Mouse (Mus musculus) heart, postnatal 0 days (tissue): ENCODE results near the gene Grik5. TPM values are rescaled to one million over a fixed set of nuclear protein-coding genes. Genes with fewer than 3 reads are reported as not detected.

ENCODE experiments used
- ATAC-seq: fragments of 200-750 bp; cut with Nextera tagmentation; 2 replicates; pipeline ENCODE4 v1.8.0; 2017; ENCODE audit warnings: low read depth, moderate number of reproducible peaks, moderate library complexity; ENCODE audit not compliant: insufficient read depth
- DNase-seq: peaks from one replicate; pipeline ENCODE4 v3.0.0-alpha.2; 2016; ENCODE audit warnings: low spot score
- H3K27ac ChIP-seq: fragments of 300-500 bp; sonication (generic); 2 replicates; pipeline ENCODE4 v1.5.1; 2014; ENCODE audit warnings: low read depth, mild to moderate bottlenecking
- H3K27me3 ChIP-seq: fragments of 300-500 bp; sonication (generic); 2 replicates; pipeline ENCODE4 v1.6.1; 2014; ENCODE audit warnings: low read length, mixed read lengths; ENCODE audit not compliant: control insufficient read depth, insufficient read depth
- H3K36me3 ChIP-seq: fragments of 300-500 bp; sonication (generic); replicated peaks from 2 replicates; pipeline ENCODE4 v1.6.1; 2014; ENCODE audit warnings: low read length, mixed read lengths; ENCODE audit not compliant: control insufficient read depth, insufficient read depth
- H3K4me1 ChIP-seq: fragments of 300-500 bp; sonication (generic); 2 replicates; pipeline ENCODE4 v1.6.1; 2014; ENCODE audit warnings: antibody characterized with exemption; ENCODE audit not compliant: control insufficient read depth, insufficient read depth
- H3K4me2 ChIP-seq: fragments of 300-500 bp; sonication (generic); 2 replicates; pipeline ENCODE4 v1.6.1; 2014; ENCODE audit warnings: low read depth, mild to moderate bottlenecking, low read length, moderate library complexity
- H3K4me3 ChIP-seq: fragments of 300-500 bp; sonication (generic); 2 replicates; pipeline ENCODE4 v1.5.1; 2014; ENCODE audit warnings: low read depth, low read length
- H3K9ac ChIP-seq: fragments of 300-500 bp; sonication (generic); replicated peaks from 2 replicates; pipeline ENCODE4 v1.6.1; 2014; ENCODE audit warnings: low read depth, low read length, mixed read lengths
- H3K9me3 ChIP-seq: fragments of 300-500 bp; sonication (generic); replicated peaks from 2 replicates; pipeline ENCODE4 v1.6.1; 2016; ENCODE audit warnings: low read length; ENCODE audit not compliant: control insufficient read depth
- CTCF ChIP-seq: IDR thresholded peaks from 2 replicates; pipeline ENCODE4 v1.5.1; 2016; ENCODE audit warnings: antibody characterized with exemption, control low read depth, low read depth
- EP300 ChIP-seq: IDR thresholded peaks from 2 replicates; pipeline ENCODE4 v1.6.1; 2016; ENCODE audit warnings: antibody characterized with exemption, low read depth
- WGBS: fragments of 180-500 bp; shearing (Covaris S2); extraction: QIAGEN DNeasy Blood & Tissue Kit; methylation state at CpG from one replicate; pipeline ENCODE4 v1.1.7; 2014; 5-methylcytosine and 5-hydroxymethylcytosine counted together
- microRNA-seq: library from miRNA; unstranded; fragments of <30 nt; microRNA quantifications from one replicate; pipeline ENCODE4, GENCODE M21; 2016
- polyA plus RNA-seq: library from polyadenylated mRNA; unstranded; fragments of >200 nt; fragmentation: Nextera tagmentation; extraction: Ambion mirVana; gene quantifications from 2 replicates; pipeline ENCODE4 v1.2.1, GENCODE M21; 2015
- total RNA-seq: library from RNA; depleted of rRNA; stranded (reverse); fragments of >200 nt; gene quantifications from 2 replicates; pipeline ENCODE4 v1.2.3, GENCODE M21; 2014; ENCODE audit warnings: low replicate concordance; rRNA removed

Gene Grik5
- total and polyA plus RNA-seq, 2 experiments from 2014 or later, result 1.6 to 16.2 TPM

GRCm38 (mm10) chr7:24970341-24970740, 101.8 kb downstream of the Grik5 start:
- WGBS, result 94% methylated on average over 3 of the region's 3 CpGs
- no peak for DNase-seq
- no peak overlapping the region for H3K4me3 ChIP-seq

GRCm38 (mm10) chr7:24969805-24970204, 102.3 kb downstream of the Grik5 start:
- no peak for TF ChIP-seq EP300
- TF ChIP-seq CTCF, result no peak
- H3K36me3 ChIP-seq, result peaks cover 14% of the 10 kb centered on the region
- 79% methylated on average over 12 of the region's 12 CpGs for WGBS
- no peak overlapping the region for H3K4me2 ChIP-seq
- DNase-seq (no peak), ATAC-seq (no peak)
- no peak overlapping the region for H3K27ac ChIP-seq
- H3K27me3 ChIP-seq, result no peaks in the 10 kb centered on the region
- H3K9me3 ChIP-seq, result no peaks in the 10 kb centered on the region
- H3K9ac ChIP-seq, result no peak overlapping the region
- H3K4me3 ChIP-seq, result no peak overlapping the region
- H3K4me1 ChIP-seq, result no peaks in the 10 kb centered on the region

More at GRCm38 (mm10) chr7:24970341-24970740, 101.8 kb downstream of the Grik5 start:
- H3K4me2 ChIP-seq, result no peak overlapping the region
- no peaks in the 10 kb centered on the region for H3K27me3 ChIP-seq
- no peaks in the 10 kb centered on the region for H3K4me1 ChIP-seq
- TF ChIP-seq CTCF (no peak), EP300 (no peak)
- ATAC-seq, result no peak
- peaks cover 14% of the 10 kb centered on the region for H3K36me3 ChIP-seq
- H3K27ac ChIP-seq, result no peak overlapping the region
- no peak overlapping the region for H3K9ac ChIP-seq
- H3K9me3 ChIP-seq, result no peaks in the 10 kb centered on the region

- no peaks in the 10 kb centered on the region for H3K9me3 ChIP-seq
- peaks cover 14% of the 10 kb centered on the region for H3K36me3 ChIP-seq
- H3K4me2 ChIP-seq, result no peak overlapping the region
- TF ChIP-seq EP300 (no peak), CTCF (no peak)
- H3K4me1 ChIP-seq, result no peaks in the 10 kb centered on the region
- WGBS, result 63% methylated on average over 6 of the region's 6 CpGs
- DNase-seq (no peak), ATAC-seq (no peak)
- H3K27ac ChIP-seq, result no peak overlapping the region
- no peaks in the 10 kb centered on the region for H3K27me3 ChIP-seq
- no peak overlapping the region for H3K4me3 ChIP-seq
- H3K9ac ChIP-seq, result no peak overlapping the region
These were observed 103.7 kb downstream of the Grik5 start for GRCm38 (mm10) chr7:24968463-24968862.

- Histone ChIP-seq H3K9ac (no peak overlapping the region), H3K36me3 (peaks cover 14% of the 10 kb centered on the region), H3K9me3 (no peaks in the 10 kb centered on the region), H3K4me2 (no peak overlapping the region), H3K27me3 (no peaks in the 10 kb centered on the region), H3K27ac (no peak overlapping the region), H3K4me1 (no peaks in the 10 kb centered on the region), H3K4me3 (no peak overlapping the region)
- TF ChIP-seq EP300, result no peak
- no peak for TF ChIP-seq CTCF
- WGBS, result 77% methylated on average over 8 of the region's 8 CpGs
- ATAC-seq, result no peak
- no peak for DNase-seq
These were observed 104.2 kb downstream of the Grik5 start for GRCm38 (mm10) chr7:24967966-24968365.

GRCm38 (mm10) chr7:24964897-24965535, 107.1 kb downstream of the Grik5 start:
- DNase-seq, result peak; percentile 31
- Histone ChIP-seq H3K4me1 (no peaks in the 10 kb centered on the region), H3K36me3 (peaks cover 9% of the 10 kb centered on the region), H3K27ac (no peak overlapping the region), H3K4me2 (no peak overlapping the region), H3K9ac (no peak overlapping the region), H3K4me3 (no peak overlapping the region), H3K9me3 (no peaks in the 10 kb centered on the region), H3K27me3 (no peaks in the 10 kb centered on the region)
- ATAC-seq, result no peak; the same call in 1 of the 2 replicates
- TF ChIP-seq EP300 (no peak), CTCF (peak; percentile 65)
- 10% methylated on average over 5 of the region's 5 CpGs for WGBS

GRCm38 (mm10) chr7:24964288-24964687, 107.9 kb downstream of the Grik5 start:
- whole genome bisulfite sequencing, result 59% methylated on average over 2 of the region's 2 CpGs

More at GRCm38 (mm10) chr7:24964288-24964687, 107.9 kb downstream of the Grik5 start:
- no peak overlapping the region for H3K9ac ChIP-seq
- no peaks in the 10 kb centered on the region for H3K4me1 ChIP-seq
- H3K27me3 ChIP-seq, result no peaks in the 10 kb centered on the region
- TF ChIP-seq EP300, result no peak
- TF ChIP-seq CTCF, result no peak
- ATAC-seq (no peak), DNase-seq (no peak)
- H3K9me3 ChIP-seq, result no peaks in the 10 kb centered on the region
- no peak overlapping the region for H3K4me3 ChIP-seq
- H3K36me3 ChIP-seq, result peaks cover 1% of the 10 kb centered on the region; the same call in 1 of the 2 replicates
- H3K27ac ChIP-seq, result no peak overlapping the region
- H3K4me2 ChIP-seq, result no peak overlapping the region

Small RNA genes within 50 kb of the gene (microRNA-seq; reads per million reads assigned to microRNA genes)
- gene Mir6537 (not detected), gene Mir7046 (0.89 reads per million), gene Mir7047 (not detected)

Other genes starting within 250 kb of the Grik5 start
- gene Gm9844, start 210.1 kb downstream of the Grik5 start, total RNA-seq, result 0.65 TPM in 1 of 2 replicates, not detected in the other
- 6.7 and 9.5 TPM in 2 replicates for gene Gm9844, start 210.1 kb downstream of the Grik5 start, polyA plus RNA-seq
- gene Lypd4, start 202.4 kb downstream of the Grik5 start, total RNA-seq, result not detected in 2 replicates
- not detected in 2 replicates for gene Lypd4, start 202.4 kb downstream of the Grik5 start, polyA plus RNA-seq
- gene Dmrtc2, start 202.3 kb downstream of the Grik5 start, total RNA-seq, result not detected in 2 replicates
- not detected in 2 replicates for gene Dmrtc2, start 202.3 kb downstream of the Grik5 start, polyA plus RNA-seq
- 530 and 642 TPM in 2 replicates for gene Rps19, start 188.0 kb downstream of the Grik5 start, total RNA-seq
- 980 and 1,040 TPM in 2 replicates for gene Rps19, start 188.0 kb downstream of the Grik5 start, polyA plus RNA-seq
- 2.8 TPM in 1 of 2 replicates, not detected in the other for gene Cd79a, start 175.0 kb downstream of the Grik5 start, total RNA-seq
- gene Cd79a, start 175.0 kb downstream of the Grik5 start, polyA plus RNA-seq, result 0.33 and 0.70 TPM in 2 replicates
- 16.0 and 28.2 TPM in 2 replicates for gene Arhgef1, start 169.4 kb downstream of the Grik5 start, total RNA-seq
- 37.0 TPM in 2 replicates for gene Arhgef1, start 169.4 kb downstream of the Grik5 start, polyA plus RNA-seq
- not detected in 2 replicates for gene Gm4881, start 127.9 kb downstream of the Grik5 start, total RNA-seq
- not detected in 2 replicates for gene Gm4881, start 127.9 kb downstream of the Grik5 start, polyA plus RNA-seq
- gene Rabac1, start 99.6 kb downstream of the Grik5 start, total RNA-seq, result 609 and 633 TPM in 2 replicates
- 357 and 362 TPM in 2 replicates for gene Rabac1, start 99.6 kb downstream of the Grik5 start, polyA plus RNA-seq
- 0.04 TPM in 1 of 2 replicates, not detected in the other for gene Atp1a3, start 66.4 kb downstream of the Grik5 start, total RNA-seq
- gene Atp1a3, start 66.4 kb downstream of the Grik5 start, polyA plus RNA-seq, result 0.12 and 0.30 TPM in 2 replicates
- 9.8 and 12.0 TPM in 2 replicates for gene Zfp574, start 221 bp upstream of the Grik5 start, total RNA-seq
- gene Zfp574, start 221 bp upstream of the Grik5 start, polyA plus RNA-seq, result 11.2 and 11.6 TPM in 2 replicates
- gene Pou2f2, start 107.4 kb upstream of the Grik5 start, total RNA-seq, result under 0.01 and 0.15 TPM in 2 replicates
- 0.25 and 0.26 TPM in 2 replicates for gene Pou2f2, start 107.4 kb upstream of the Grik5 start, polyA plus RNA-seq
- 20.5 and 33.8 TPM in 2 replicates for gene Dedd2, start 148.3 kb upstream of the Grik5 start, total RNA-seq
- 9.5 and 11.0 TPM in 2 replicates for gene Dedd2, start 148.3 kb upstream of the Grik5 start, polyA plus RNA-seq
- 6.6 and 6.8 TPM in 2 replicates for gene Zfp526, start 149.1 kb upstream of the Grik5 start, total RNA-seq
- 1.2 and 1.4 TPM in 2 replicates for gene Zfp526, start 149.1 kb upstream of the Grik5 start, polyA plus RNA-seq
- gene Gsk3a, start 165.5 kb upstream of the Grik5 start, total RNA-seq, result 62.1 and 64.7 TPM in 2 replicates
- 5.3 and 5.9 TPM in 2 replicates for gene Gsk3a, start 165.5 kb upstream of the Grik5 start, polyA plus RNA-seq
- 41.4 and 66.8 TPM in 2 replicates for gene Erf, start 178.4 kb upstream of the Grik5 start, total RNA-seq
- 6.5 and 7.0 TPM in 2 replicates for gene Erf, start 178.4 kb upstream of the Grik5 start, polyA plus RNA-seq
- gene Cic, start 195.4 kb upstream of the Grik5 start, total RNA-seq, result 57.2 and 63.0 TPM in 2 replicates
- 15.7 and 16.9 TPM in 2 replicates for gene Cic, start 195.4 kb upstream of the Grik5 start, polyA plus RNA-seq
- gene Pafah1b3, start 225.6 kb upstream of the Grik5 start, total RNA-seq, result 83.9 and 161 TPM in 2 replicates
- 57.3 and 61.5 TPM in 2 replicates for gene Pafah1b3, start 225.6 kb upstream of the Grik5 start, polyA plus RNA-seq
- gene Prr19, start 229.1 kb upstream of the Grik5 start, total RNA-seq, result not detected in 2 replicates
- gene Prr19, start 229.1 kb upstream of the Grik5 start, polyA plus RNA-seq, result not detected in 2 replicates
- not detected in 2 replicates for gene Tmem145, start 233.8 kb upstream of the Grik5 start, total RNA-seq
- gene Tmem145, start 233.8 kb upstream of the Grik5 start, polyA plus RNA-seq, result not detected in 2 replicates
- gene Megf8, start 244.8 kb upstream of the Grik5 start, total RNA-seq, result 17.7 and 22.5 TPM in 2 replicates
- gene Megf8, start 244.8 kb upstream of the Grik5 start, polyA plus RNA-seq, result 4.3 and 4.4 TPM in 2 replicates